Mouse (Mus musculus): ENCODE data around the gene Sirt4.

DNA sequence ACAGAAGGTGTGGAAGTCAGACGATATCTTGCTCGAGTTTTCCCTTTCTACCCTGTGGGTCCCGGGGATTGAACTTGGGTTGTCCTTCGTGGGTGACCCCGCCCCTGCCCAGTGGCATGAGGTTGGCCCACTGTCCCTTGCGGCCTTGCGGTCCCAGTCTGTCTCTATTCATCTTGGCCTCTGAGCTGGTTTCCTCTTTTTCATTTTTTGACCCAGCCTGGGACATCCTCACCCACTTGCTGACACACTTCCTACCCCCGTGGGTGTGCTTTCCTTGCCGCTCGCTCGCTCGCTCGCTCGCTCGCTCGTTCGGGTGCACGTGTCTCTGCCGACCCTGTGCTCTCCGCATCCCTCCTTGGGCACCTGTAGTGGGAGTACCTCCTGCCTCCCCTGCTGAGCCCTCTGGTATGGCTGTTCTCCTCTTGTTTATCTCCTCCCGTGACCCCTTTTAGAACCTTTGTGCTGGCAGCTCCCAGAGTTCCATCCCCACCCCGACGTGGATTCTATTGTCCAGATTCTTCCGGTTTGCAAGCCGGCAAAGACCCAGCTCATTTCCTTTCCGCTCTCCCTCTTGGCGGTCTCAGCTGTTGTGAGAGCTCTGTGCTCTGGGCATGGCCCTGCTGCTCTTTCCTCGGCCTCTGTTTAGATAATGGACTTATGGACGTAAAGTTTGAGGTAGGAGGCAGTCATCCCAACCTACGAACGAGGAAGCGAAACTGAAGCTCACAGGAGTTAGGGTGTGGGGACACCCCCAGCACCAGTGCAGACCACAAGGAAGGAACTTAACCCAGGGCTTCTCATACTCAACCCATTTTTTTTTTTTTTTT is 31.8 kb upstream of the Sirt4 start:
- TF ChIP-seq CTCF (IDR thresholded peaks at IDR 0.05; ENCODE audit: low read depth, low read length) (no peak), GATA1 (IDR thresholded peaks at IDR 0.05; ENCODE audit: borderline replicate concordance, low read length) (no peak)

Data from G1E (cell line).